Mouse (Mus musculus): ENCODE data around the gene Rpl36a. TPM values are rescaled to one million over a fixed set of nuclear protein-coding genes. Genes with fewer than 3 reads are reported as not detected.
"Not testable (repeated sequence)": the region's sequence is repeated elsewhere in the genome, so short reads cannot be mapped to it uniquely, and the experiment has no call there.

The Rpl36a gene
- polyA plus RNA-seq (2016; fragmentation: Nextera tagmentation; extraction: Ambion mirVana) = 298 and 303 TPM in 2 replicates

- Histone ChIP-seq H3K27me3 (no peaks in the 10 kb centered on the region), H3K4me1 (peaks cover 5% of the 10 kb centered on the region; the same call in 1 of the 2 replicates), H3K27ac (peak within 1 kb of the TSS; percentile 91), H3K4me2 (peak within 1 kb of the TSS; percentile 60), H3K36me3 (replicated peaks) (peaks cover 16% of the 10 kb centered on the region), H3K9ac (peak within 1 kb of the TSS; percentile 68), H3K4me3 (replicated peaks) (peak within 1 kb of the TSS; percentile 49), H3K9me3 (no peaks in the 10 kb centered on the region)
- ATAC-seq (ENCODE audit: low FRiP score) = peak; percentile 97
- WGBS = 22% methylated on average over 45 of the region's 45 CpGs
These were observed at the start of gene Rpl36a for GRCm38 (mm10) chrX:134585103-134586002. Gene Rpl36a, plus strand, starts transcription at chrX:134585654.

GRCm38 (mm10) chrX:134539795-134540194 lies 45.7 kb upstream of the Rpl36a start:
- not testable (repeated sequence) for H3K27ac ChIP-seq; H3K4me2 ChIP-seq; H3K4me1 ChIP-seq; H3K27me3 ChIP-seq; H3K9me3 ChIP-seq; ATAC-seq (ENCODE audit: low FRiP score); H3K9ac ChIP-seq; H3K36me3 ChIP-seq (replicated peaks)
- H3K4me3 ChIP-seq (replicated peaks) = 0 out of 2 replicates have a peak overlapping the region, but pooled peaks have one; percentile 54
- 90% methylated on average over 10 of the region's 10 CpGs for WGBS

GRCm38 (mm10) chrX:134540414-134541135 lies 44.9 kb upstream of the Rpl36a start:
- Histone ChIP-seq H3K9me3 (no peaks in the 10 kb centered on the region), H3K27ac (0 out of 2 replicates have a peak overlapping the region, but pooled peaks have one; percentile 31), H3K27me3 (no peaks in the 10 kb centered on the region), H3K4me1 (no peaks in the 10 kb centered on the region), H3K4me2 (peak overlapping the region; percentile 59), H3K36me3 (replicated peaks) (peaks cover 6% of the 10 kb centered on the region; the same call in 1 of the 2 replicates), H3K9ac (peak overlapping the region; percentile 53), H3K4me3 (replicated peaks) (peak overlapping the region; percentile 54)
- ATAC-seq (ENCODE audit: low FRiP score) = peak; percentile 10; the same call in 1 of the 2 replicates
- 22% methylated on average over 11 of the region's 12 CpGs for WGBS

- Histone ChIP-seq H3K4me2 (peak within 1 kb of the TSS; percentile 59), H3K27ac (peak within 1 kb of the TSS; percentile 81), H3K4me1 (no peaks in the 10 kb centered on the region), H3K36me3 (replicated peaks) (0 out of 2 replicates have a peak, but pooled peaks cover 3% of the 10 kb centered on the region), H3K9ac (peak within 1 kb of the TSS; percentile 56), H3K9me3 (no peaks in the 10 kb centered on the region), H3K4me3 (replicated peaks) (peak within 1 kb of the TSS; percentile 54), H3K27me3 (no peaks in the 10 kb centered on the region)
- peak; percentile 91 for ATAC-seq (ENCODE audit: low FRiP score)
- 29% methylated on average over 41 of the region's 61 CpGs for WGBS
These were observed 44.1 kb upstream of the Rpl36a start, which contains the start of gene Timm8a1 for GRCm38 (mm10) chrX:134541145-134541954. Gene Timm8a1, minus strand, starts transcription at chrX:134541865.

GRCm38 (mm10) chrX:134541955-134542308 lies 43.5 kb upstream of the Rpl36a start:
- 24% methylated on average over 6 of the region's 6 CpGs for WGBS
- ATAC-seq (ENCODE audit: low FRiP score) = peak; percentile 34; the same call in 1 of the 2 replicates

GRCm38 (mm10) chrX:134547330-134547729 lies 38.1 kb upstream of the Rpl36a start:
- H3K27ac ChIP-seq = no peak overlapping the region
- no peaks in the 10 kb centered on the region for H3K4me1 ChIP-seq
- no peaks in the 10 kb centered on the region for H3K27me3 ChIP-seq
- no peak overlapping the region for H3K4me3 ChIP-seq (replicated peaks)
- no peak overlapping the region for H3K9ac ChIP-seq
- H3K4me2 ChIP-seq = no peak overlapping the region
- ATAC-seq (ENCODE audit: low FRiP score) = no peak
- WGBS = 89% methylated on average over 4 of the region's 4 CpGs
- H3K9me3 ChIP-seq = no peaks in the 10 kb centered on the region
- no peaks in the 10 kb centered on the region for H3K36me3 ChIP-seq (replicated peaks)

More at GRCm38 (mm10) chrX:134541955-134542308, 43.5 kb upstream of the Rpl36a start:
- H3K4me1 ChIP-seq = no peaks in the 10 kb centered on the region
- H3K9ac ChIP-seq = peak overlapping the region; percentile 56
- peak overlapping the region; percentile 44 for H3K4me2 ChIP-seq
- peak overlapping the region; percentile 81; the same call in 1 of the 2 replicates for H3K27ac ChIP-seq
- H3K9me3 ChIP-seq = no peaks in the 10 kb centered on the region
- no peaks in the 10 kb centered on the region for H3K36me3 ChIP-seq (replicated peaks)
- H3K27me3 ChIP-seq = no peaks in the 10 kb centered on the region
- peak overlapping the region; percentile 54 for H3K4me3 ChIP-seq (replicated peaks)

GRCm38 (mm10) chrX:134550903-134551302 lies 34.6 kb upstream of the Rpl36a start:
- no peak overlapping the region for H3K4me2 ChIP-seq
- H3K27ac ChIP-seq = no peak overlapping the region
- no peak for ATAC-seq (ENCODE audit: low FRiP score)
- H3K4me3 ChIP-seq (replicated peaks) = no peak overlapping the region
- 15% methylated on average over 5 of the region's 5 CpGs for WGBS
- H3K27me3 ChIP-seq = no peaks in the 10 kb centered on the region
- H3K4me1 ChIP-seq = no peaks in the 10 kb centered on the region
- no peaks in the 10 kb centered on the region for H3K36me3 ChIP-seq (replicated peaks)
- H3K9ac ChIP-seq = no peak overlapping the region
- H3K9me3 ChIP-seq = no peaks in the 10 kb centered on the region

GRCm38 (mm10) chrX:134553326-134553725 lies 32.1 kb upstream of the Rpl36a start:
- Histone ChIP-seq H3K36me3 (replicated peaks) (no peaks in the 10 kb centered on the region), H3K27me3 (0 out of 2 replicates have a peak, but pooled peaks cover 1% of the 10 kb centered on the region), H3K9ac (no peak overlapping the region), H3K4me3 (replicated peaks) (no peak overlapping the region), H3K4me2 (no peak overlapping the region), H3K27ac (no peak overlapping the region), H3K4me1 (no peaks in the 10 kb centered on the region), H3K9me3 (no peaks in the 10 kb centered on the region)
- 86% methylated on average over 4 of the region's 4 CpGs for WGBS
- ATAC-seq (ENCODE audit: low FRiP score) = no peak

GRCm38 (mm10) chrX:134554425-134554824 lies 31.0 kb upstream of the Rpl36a start:
- H3K4me3 ChIP-seq (replicated peaks) = no peak overlapping the region
- H3K4me1 ChIP-seq = no peaks in the 10 kb centered on the region
- 88% methylated on average over 6 of the region's 6 CpGs for WGBS
- no peak overlapping the region for H3K4me2 ChIP-seq
- H3K9ac ChIP-seq = no peak overlapping the region
- no peak overlapping the region for H3K27ac ChIP-seq
- no peak for ATAC-seq (ENCODE audit: low FRiP score)
- no peaks in the 10 kb centered on the region for H3K9me3 ChIP-seq
- H3K36me3 ChIP-seq (replicated peaks) = no peaks in the 10 kb centered on the region
- 0 out of 2 replicates have a peak, but pooled peaks cover 3% of the 10 kb centered on the region for H3K27me3 ChIP-seq

GRCm38 (mm10) chrX:134564326-134564725 lies 21.1 kb upstream of the Rpl36a start:
- 0 out of 2 replicates have a peak, but pooled peaks cover 8% of the 10 kb centered on the region for H3K27me3 ChIP-seq
- 89% methylated on average over 4 of the region's 4 CpGs for WGBS
- H3K4me2 ChIP-seq = no peak overlapping the region

GRCm38 (mm10) chrX:134566536-134567222 lies 18.8 kb upstream of the Rpl36a start:
- H3K4me2 ChIP-seq = no peak overlapping the region
- no peaks in the 10 kb centered on the region for H3K36me3 ChIP-seq (replicated peaks)
- no peaks in the 10 kb centered on the region for H3K4me1 ChIP-seq
- H3K9ac ChIP-seq = no peak overlapping the region
- no peak overlapping the region for H3K4me3 ChIP-seq (replicated peaks)
- no peaks in the 10 kb centered on the region for H3K9me3 ChIP-seq
- 0 out of 2 replicates have a peak, but pooled peaks cover 8% of the 10 kb centered on the region for H3K27me3 ChIP-seq
- H3K27ac ChIP-seq = no peak overlapping the region
- ATAC-seq (ENCODE audit: low FRiP score) = no peak
- 86% methylated on average over 8 of the region's 8 CpGs for WGBS

More at GRCm38 (mm10) chrX:134564326-134564725, 21.1 kb upstream of the Rpl36a start:
- Histone ChIP-seq H3K36me3 (replicated peaks) (no peaks in the 10 kb centered on the region), H3K4me1 (no peaks in the 10 kb centered on the region), H3K9me3 (no peaks in the 10 kb centered on the region), H3K4me3 (replicated peaks) (no peak overlapping the region), H3K27ac (no peak overlapping the region), H3K9ac (no peak overlapping the region)
- ATAC-seq (ENCODE audit: low FRiP score) = no peak
